Mouse (Mus musculus) midbrain, postnatal 0 days (tissue): ENCODE results near the gene Immt. TPM values are rescaled to one million over a fixed set of nuclear protein-coding genes. Genes with fewer than 3 reads are reported as not detected.

ENCODE experiments used
- ATAC-seq: fragments of 200-750 bp; cut with Nextera tagmentation; 2 replicates; pipeline ENCODE4 v1.8.0; 2017; ENCODE audit warnings: moderate number of reproducible peaks, mild to moderate bottlenecking, moderate TSS enrichment, moderate library complexity; ENCODE audit not compliant: low FRiP score
- DNase-seq: peaks from one replicate; pipeline ENCODE4 v3.0.0-alpha.2; 2015; ENCODE audit warnings: low spot score
- H3K27ac ChIP-seq: fragments of 300-500 bp; sonication (generic); 2 replicates; pipeline ENCODE4 v1.5.1; 2014; ENCODE audit warnings: low read depth, mild to moderate bottlenecking, low read length, mixed read lengths
- H3K27me3 ChIP-seq: fragments of 300-500 bp; sonication (generic); 2 replicates; pipeline ENCODE4 v1.6.1; 2014; ENCODE audit warnings: low read length, control low read depth, mixed read lengths; ENCODE audit not compliant: insufficient read depth
- H3K36me3 ChIP-seq: fragments of 300-500 bp; sonication (generic); 2 replicates; pipeline ENCODE4 v1.6.1; 2014; ENCODE audit warnings: low read length, control low read depth, mixed read lengths; ENCODE audit not compliant: insufficient read depth
- H3K4me1 ChIP-seq: fragments of 300-500 bp; sonication (generic); 2 replicates; pipeline ENCODE4 v1.6.1; 2014; ENCODE audit warnings: mild to moderate bottlenecking, control low read depth, antibody characterized with exemption, low read length, mixed read lengths; ENCODE audit not compliant: insufficient read depth
- H3K4me2 ChIP-seq: fragments of 300-500 bp; sonication (generic); 2 replicates; pipeline ENCODE4 v1.6.1; 2014; ENCODE audit warnings: low read depth, mild to moderate bottlenecking, low read length, mixed read lengths; ENCODE audit not compliant: poor library complexity, severe bottlenecking
- H3K4me3 ChIP-seq: fragments of 300-500 bp; sonication (generic); 2 replicates; pipeline ENCODE4 v1.5.1; 2014; ENCODE audit warnings: low read depth, mild to moderate bottlenecking, low read length, moderate library complexity
- H3K9ac ChIP-seq: fragments of 300-500 bp; sonication (generic); replicated peaks from 2 replicates; pipeline ENCODE4 v1.6.1; 2014; ENCODE audit warnings: mild to moderate bottlenecking, low read length, moderate library complexity, mixed read lengths; ENCODE audit not compliant: poor library complexity, severe bottlenecking
- H3K9me3 ChIP-seq: fragments of 300-500 bp; sonication (generic); 2 replicates; pipeline ENCODE4 v1.6.1; 2016; ENCODE audit warnings: low read length, control low read depth
- CTCF ChIP-seq: IDR thresholded peaks from 2 replicates; pipeline ENCODE4 v1.5.1; 2016; ENCODE audit warnings: antibody characterized with exemption, mild to moderate bottlenecking
- WGBS: fragments of 180-500 bp; shearing (Covaris S2); extraction: QIAGEN DNeasy Blood & Tissue Kit; methylation state at CpG from one replicate; pipeline ENCODE4 v1.1.7; 2014; 5-methylcytosine and 5-hydroxymethylcytosine counted together
- polyA plus RNA-seq: library from polyadenylated mRNA; unstranded; fragments of >200 nt; fragmentation: Nextera tagmentation; extraction: Ambion mirVana; gene quantifications from 2 replicates; pipeline ENCODE4 v1.2.1, GENCODE M21; 2015
- total RNA-seq: library from RNA; depleted of rRNA; stranded (reverse); fragments of >200 nt; gene quantifications from 2 replicates; pipeline ENCODE4 v1.2.3, GENCODE M21; 2014

Gene Immt
- total and polyA plus RNA-seq, 2 experiments from 2014 or later: 100 to 145 TPM

GRCm38 (mm10) chr6:71868809-71869208 lies 37.7 kb downstream of the Immt start:
- Histone ChIP-seq H3K27ac (no peak overlapping the region), H3K27me3 (no peaks in the 10 kb centered on the region), H3K9ac (no peak overlapping the region), H3K9me3 (no peaks in the 10 kb centered on the region), H3K4me1 (no peaks in the 10 kb centered on the region), H3K4me2 (no peak overlapping the region), H3K36me3 (peaks cover 42% of the 10 kb centered on the region), H3K4me3 (no peak overlapping the region)
- TF ChIP-seq CTCF: peak; percentile 58
- peak; percentile 14 for DNase-seq
- ATAC-seq: no peak
- 90% methylated on average over 1 of the region's 1 CpGs for WGBS

- no peak for TF ChIP-seq CTCF
- Histone ChIP-seq H3K27ac (no peak overlapping the region), H3K9me3 (no peaks in the 10 kb centered on the region), H3K4me2 (no peak overlapping the region), H3K4me1 (no peaks in the 10 kb centered on the region), H3K36me3 (peaks cover 39% of the 10 kb centered on the region), H3K27me3 (no peaks in the 10 kb centered on the region), H3K4me3 (no peak overlapping the region), H3K9ac (no peak overlapping the region)
- 96% methylated on average over 9 of the region's 9 CpGs for WGBS
- ATAC-seq: no peak
- no peak for DNase-seq
These were observed 40.3 kb downstream of the Immt start for GRCm38 (mm10) chr6:71871396-71871795.

DNA sequence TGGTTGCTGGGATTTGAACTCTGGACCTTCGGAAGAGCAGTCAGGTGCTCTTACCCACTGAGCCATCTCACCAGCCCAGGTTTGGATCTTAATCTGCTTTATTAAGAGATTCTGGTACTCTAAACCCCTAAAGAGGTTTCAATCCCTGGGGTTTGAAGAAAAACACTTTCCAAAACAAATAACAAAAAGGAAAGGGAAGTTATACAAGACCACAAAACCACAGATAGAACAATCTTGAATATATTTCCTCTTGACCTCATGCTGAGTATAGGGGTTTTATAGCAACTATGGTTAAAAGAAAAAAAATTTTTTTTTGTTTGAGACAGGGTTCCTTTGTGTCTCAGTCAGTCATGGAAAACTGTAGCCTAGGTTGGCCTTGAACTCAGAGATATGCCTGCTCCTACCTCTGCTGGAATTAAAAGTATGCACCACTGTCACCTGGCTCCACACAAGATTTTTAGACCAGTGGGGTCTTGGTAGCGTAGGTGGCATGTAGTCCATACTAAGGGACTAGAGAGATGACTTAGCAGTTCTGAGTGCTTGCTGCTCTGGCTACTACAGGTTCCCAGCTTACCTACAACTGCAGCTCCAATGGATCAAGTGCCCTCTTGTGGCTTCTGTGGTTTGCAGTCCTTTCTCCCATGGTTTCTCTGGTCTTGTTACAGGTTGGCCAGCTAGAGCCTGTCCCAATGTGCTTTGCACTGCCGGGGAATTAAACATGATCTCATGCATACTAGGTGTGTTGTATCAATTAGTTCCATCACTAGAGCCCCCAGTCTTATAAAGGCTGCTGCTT lies 47.0 kb downstream of the Immt start:
- no peak; the same call in 1 of the 2 replicates for ATAC-seq
- peaks cover 64% of the 10 kb centered on the region for H3K36me3 ChIP-seq
- 94% methylated on average over 3 of the region's 3 CpGs for WGBS

DNA sequence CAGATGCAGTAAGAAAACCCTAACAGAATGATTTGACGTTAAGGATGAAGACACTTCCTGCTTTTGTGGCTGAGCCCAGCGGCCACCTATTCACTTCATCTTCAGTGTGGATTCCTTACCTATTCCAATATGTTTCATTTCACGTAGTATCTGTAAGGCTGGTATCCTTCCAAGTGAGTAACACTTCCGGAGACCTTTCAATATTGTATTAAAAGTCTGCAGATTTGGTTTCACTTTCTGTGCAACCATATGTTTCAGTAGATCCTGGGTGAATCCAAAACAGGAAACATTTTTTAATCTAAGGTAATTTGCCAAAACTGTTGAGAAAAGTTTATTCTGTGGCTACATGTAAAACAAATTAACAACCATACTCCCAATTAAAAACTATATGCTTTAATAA lies 62.1 kb downstream of the Immt start:
- WGBS: 95% methylated on average over 4 of the region's 4 CpGs
- no peak for TF ChIP-seq CTCF
- Histone ChIP-seq H3K27ac (no peak overlapping the region), H3K9ac (no peak overlapping the region), H3K4me1 (no peaks in the 10 kb centered on the region), H3K4me2 (no peak overlapping the region), H3K9me3 (no peaks in the 10 kb centered on the region), H3K27me3 (no peaks in the 10 kb centered on the region), H3K36me3 (peaks cover 65% of the 10 kb centered on the region), H3K4me3 (no peak overlapping the region)
- no peak for DNase-seq
- ATAC-seq: no peak

More for the DNA sequence above, 47.0 kb downstream of the Immt start:
- Histone ChIP-seq H3K27me3 (no peaks in the 10 kb centered on the region), H3K4me3 (no peak overlapping the region), H3K27ac (no peak overlapping the region), H3K9me3 (no peaks in the 10 kb centered on the region), H3K4me2 (no peak overlapping the region), H3K9ac (no peak overlapping the region), H3K4me1 (no peaks in the 10 kb centered on the region)
- no peak for DNase-seq
- peak; percentile 19; the same call in 1 of the 2 replicates for TF ChIP-seq CTCF

GRCm38 (mm10) chr6:71907702-71908235 lies 76.6 kb downstream of the Immt start:
- Histone ChIP-seq H3K9me3 (no peaks in the 10 kb centered on the region), H3K27me3 (no peaks in the 10 kb centered on the region), H3K4me1 (peaks cover 3% of the 10 kb centered on the region; the same call in 1 of the 2 replicates), H3K9ac (peak overlapping the region; percentile 59), H3K4me2 (peak overlapping the region; percentile 72), H3K36me3 (peaks cover 22% of the 10 kb centered on the region), H3K4me3 (peak overlapping the region; percentile 78), H3K27ac (no peak overlapping the region)
- no peak for DNase-seq
- WGBS: 14% methylated on average over 4 of the region's 4 CpGs
- no peak for TF ChIP-seq CTCF
- no peak for ATAC-seq
